Mouse (Mus musculus) embryo, embryonic 10.5 days (tissue): ENCODE data around the gene Rnaseh2c.
A peak's percentile ranks its signal among the peaks of the same experiment; 100 is the strongest.

Source experiments
- DNase-seq: peaks from one replicate; pipeline ENCODE4 v3.0.0-alpha.2; 2015; ENCODE audit warnings: low spot score

The Rnaseh2c gene

DNA sequence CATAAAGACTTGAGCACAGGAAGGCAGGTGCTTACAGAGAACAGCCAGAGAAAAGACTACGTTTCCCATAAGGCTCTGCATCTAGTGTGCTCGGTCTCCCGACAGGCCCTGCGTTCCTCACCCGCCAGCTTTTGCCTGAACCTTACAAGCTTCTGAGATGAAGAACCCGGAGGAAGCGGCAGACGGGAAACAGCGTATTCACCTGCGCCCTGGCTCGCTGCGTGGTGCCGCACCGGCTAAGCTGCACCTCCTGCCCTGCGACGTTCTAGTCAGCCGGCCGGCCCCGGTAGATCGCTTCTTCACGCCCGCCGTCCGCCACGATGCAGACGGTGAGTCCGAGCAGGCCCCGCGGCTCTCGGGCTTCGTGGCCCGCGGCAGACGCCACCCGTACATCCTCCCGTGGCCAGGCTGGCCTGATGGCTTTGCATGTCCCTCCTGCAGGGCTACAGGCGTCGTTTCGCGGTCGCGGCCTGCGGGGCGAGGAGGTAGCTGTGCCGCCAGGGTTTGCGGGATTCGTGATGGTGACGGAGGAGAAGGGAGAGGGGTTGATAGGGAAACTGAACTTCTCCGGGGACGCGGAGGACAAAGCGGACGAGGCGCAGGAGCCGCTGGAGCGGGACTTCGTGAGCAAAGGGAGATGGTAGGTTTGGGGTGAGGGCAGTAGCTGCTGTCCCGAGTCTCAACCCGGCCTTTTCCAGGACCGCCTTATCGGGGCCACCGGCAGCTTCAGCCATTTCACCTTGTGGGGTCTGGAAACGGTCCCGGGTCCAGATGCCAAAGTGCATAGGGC, at the start of gene Rnaseh2c:
Rnaseh2c (plus strand) TSS at position 122 of the 790 bp plus-strand sequence.
- peak; percentile 91 for DNase-seq

DNA sequence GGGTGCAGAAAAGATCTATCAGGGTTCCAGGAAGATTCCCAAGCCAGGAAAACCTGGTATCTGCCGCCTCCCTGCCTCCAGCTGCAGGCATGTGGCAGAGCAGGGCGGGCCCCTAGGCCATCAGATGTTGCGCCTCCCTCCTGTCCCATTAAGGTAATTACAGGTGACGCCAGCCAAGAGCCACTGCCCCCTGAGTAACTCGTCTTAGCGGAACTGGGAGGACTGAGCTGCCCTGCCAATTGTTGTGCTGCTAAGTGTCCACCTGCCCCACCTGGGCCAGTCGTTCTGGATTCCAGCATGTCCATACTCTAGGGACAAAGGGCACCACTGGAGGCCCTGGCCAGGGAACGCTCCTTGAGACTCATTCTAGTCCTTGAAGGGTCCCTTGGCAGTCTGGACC, 47.9 kb upstream of the Rnaseh2c start:
- no peak for DNase-seq

DNA sequence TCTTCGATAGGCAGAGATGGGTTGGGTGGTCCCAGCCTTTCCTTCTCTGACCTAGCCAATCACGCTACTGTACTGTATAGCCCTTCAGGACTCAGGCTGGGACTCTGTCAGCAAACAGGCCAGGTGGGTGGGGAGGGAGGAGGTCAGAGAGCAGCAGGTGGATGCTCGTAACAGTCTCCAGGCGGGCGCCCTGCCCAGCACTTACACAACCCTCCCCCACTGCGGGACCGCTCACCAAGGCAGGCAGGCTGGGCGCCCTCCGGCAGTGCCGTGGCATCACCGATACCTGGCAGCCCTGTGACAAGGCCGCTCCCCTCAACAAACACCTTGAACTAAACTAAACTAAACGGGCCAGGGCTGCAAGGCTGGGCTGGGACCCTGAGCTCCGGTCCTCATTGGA, 47.5 kb upstream of the Rnaseh2c start:
- no peak for DNase-seq

DNA sequence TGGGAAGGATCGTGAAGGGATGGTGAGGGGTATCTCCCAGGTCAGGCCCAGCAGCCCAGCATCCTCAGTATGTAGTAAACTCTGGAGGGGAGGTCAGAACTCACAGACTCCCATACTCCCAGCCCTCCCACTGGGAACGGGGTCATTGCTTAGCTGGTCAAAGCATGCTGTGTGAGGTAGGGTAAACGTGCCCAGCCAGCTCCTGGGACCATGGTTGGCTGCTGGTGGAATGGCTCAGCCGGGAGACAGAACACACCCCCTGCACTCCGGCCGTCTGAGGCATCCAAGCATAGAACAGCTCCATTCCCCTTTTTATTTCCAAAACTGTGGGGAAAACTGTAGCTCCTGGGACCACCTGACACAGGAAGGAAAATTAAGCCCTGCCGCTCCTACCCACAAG, 43.5 kb upstream of the Rnaseh2c start:
- no peak for DNase-seq

DNA sequence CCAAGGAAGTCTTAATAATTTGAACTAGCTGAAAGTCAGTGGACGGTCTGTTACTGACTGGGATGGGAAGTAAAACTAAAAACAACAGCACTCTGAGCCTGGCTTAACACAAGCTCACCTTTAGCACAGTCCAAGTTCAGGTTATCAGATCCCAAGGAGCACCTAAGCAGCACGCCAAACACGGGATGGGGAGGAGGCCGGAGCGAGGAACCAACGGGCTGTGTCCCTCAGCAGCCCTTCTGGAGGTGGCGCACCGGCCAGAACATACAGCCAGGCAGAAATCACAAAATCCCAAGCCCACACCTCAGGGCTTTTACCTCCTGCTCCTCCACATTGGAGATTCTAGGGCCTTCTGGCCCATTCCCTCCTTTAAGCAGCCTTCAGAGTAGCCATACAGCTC, 42.9 kb upstream of the Rnaseh2c start:
- no peak for DNase-seq

DNA sequence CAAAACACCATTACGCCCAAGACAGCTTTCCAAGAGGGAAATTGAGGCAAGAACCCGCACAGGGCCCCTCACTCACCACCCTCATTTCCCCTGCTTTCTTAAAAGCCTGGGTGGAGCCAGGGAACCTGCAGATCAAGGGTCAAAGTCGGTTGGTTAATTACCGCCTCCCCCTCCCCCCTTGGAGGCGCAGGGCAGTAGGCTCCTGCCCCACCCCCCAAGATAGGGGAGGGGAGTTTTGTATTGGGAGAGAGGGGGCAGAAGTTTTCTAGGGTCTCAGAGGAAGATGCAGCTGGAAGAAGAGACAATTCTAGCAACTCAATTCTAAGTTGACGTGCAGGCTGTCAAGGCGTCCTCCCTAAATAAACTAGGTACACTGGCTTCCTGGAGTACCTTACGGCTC, 42.4 kb upstream of the Rnaseh2c start:
- DNase-seq: no peak

DNA sequence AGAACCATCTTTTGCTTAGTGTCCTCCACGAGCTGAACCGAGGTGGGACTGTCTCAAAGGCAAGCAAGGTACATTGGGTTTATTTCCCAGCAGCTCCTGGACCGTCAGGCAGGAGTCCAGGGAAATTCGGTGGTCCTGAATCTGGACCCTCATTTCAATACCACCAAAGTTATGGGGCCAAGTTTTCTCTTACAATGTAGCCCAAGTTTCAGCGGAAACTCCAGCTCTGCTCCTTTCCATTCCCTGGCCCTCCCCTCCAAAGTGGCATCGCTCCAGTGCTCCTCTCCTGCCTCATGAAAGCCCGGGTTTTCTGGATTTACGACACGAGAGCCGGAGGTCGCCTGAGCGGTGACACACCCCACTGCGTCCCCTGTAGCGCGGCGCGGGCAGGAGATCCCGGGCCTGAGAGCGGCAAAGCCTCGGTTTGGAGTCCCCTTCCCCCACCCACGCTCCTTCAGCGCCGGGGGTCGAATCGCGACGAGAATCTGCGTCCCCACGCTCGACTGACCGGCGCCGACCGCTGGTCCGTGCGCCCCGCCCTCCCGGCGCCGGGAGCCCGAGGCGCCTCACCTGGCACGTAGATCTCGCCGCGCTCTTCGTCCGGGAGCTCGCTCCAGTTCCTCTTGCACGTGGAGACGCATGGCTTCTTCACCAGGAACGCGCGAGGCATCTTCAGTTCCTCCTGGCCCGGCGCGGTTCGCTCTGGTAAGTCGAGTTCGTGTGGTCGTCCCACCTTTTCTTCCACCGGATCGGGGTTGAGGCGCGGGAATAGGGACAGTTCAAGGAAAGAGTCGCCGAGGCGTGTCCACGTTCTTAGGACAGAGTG, 41.8 kb upstream of the Rnaseh2c start:
- DNase-seq: peak; percentile 36

DNA sequence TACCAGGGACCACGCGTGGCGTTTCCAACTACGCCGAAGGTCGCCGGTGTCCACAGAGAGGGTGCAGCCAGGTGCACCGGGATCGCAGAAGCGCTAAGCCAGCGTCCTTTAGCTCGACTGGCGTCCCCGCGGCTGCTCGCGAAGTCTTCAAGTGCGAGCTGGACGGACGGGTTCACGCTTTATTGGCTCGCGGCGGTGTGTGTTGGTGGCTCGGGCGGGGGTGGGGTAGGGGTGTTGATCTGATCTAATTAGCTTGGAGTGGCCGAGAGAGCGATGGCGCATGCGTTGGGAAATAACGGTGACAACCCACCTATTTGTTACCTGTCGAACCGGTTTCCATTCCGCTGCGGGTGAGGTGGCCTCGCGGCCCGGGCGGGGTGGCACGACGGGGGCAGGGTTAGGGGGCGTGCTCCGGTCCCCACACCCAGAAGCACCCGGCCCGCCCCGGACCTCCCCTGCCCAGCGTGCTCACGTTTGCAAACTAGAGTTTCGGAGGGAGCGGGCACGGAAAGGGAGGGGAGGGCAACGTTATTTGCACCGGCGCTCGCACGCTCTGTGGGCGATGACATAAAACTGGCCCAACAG, 41.1 kb upstream of the Rnaseh2c start, which contains the start of gene Ovol1:
Ovol1 (minus strand) TSS at position 190 of the 585 bp plus-strand sequence.
- DNase-seq: no peak

DNA sequence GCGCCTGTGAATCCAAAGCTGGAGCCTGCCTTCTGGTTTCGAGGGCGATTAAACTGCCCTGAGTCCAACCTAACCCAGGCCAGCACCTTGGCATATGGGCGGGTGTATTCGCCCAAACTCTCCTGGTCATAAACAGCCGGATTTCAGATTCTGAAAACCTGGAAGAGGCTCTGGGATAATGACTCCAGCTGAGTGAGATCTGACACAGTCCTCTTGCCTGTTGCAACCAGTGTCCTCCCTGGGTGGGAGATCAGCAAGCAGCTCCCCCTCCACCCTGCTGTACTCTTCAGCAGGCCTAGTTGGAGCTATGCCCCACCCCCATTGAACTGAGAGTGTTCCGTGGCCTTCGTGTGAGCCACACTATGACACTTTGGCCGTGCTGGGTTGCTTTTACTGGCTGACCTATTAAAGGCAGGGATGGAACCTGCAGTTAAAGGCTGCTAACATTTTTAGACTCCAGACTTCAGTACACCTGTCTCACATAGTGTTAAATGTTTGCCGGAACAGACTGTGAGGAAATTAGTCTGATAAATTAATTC, 40.4 kb upstream of the Rnaseh2c start:
- DNase-seq: peak; percentile 9

DNA sequence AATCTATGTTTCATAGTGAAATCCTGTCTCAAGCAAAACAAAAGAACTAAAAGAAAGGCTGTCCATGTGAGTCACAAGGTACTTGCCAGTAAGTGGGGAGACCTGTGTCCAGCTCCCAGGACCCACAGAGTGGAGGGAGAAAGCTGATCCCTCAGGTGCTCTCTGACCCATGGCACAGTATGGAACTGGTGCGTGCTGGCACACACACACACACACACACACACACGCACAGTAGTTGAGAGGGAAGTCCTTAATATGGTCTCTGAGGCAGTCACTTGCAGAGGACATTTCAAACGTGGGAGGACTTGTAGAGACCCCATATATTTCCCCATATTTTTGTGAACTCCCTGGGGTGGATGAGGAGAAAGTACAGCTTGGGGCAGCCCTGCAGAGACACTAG, 39.8 kb upstream of the Rnaseh2c start:
- DNase-seq: peak; percentile 5

DNA sequence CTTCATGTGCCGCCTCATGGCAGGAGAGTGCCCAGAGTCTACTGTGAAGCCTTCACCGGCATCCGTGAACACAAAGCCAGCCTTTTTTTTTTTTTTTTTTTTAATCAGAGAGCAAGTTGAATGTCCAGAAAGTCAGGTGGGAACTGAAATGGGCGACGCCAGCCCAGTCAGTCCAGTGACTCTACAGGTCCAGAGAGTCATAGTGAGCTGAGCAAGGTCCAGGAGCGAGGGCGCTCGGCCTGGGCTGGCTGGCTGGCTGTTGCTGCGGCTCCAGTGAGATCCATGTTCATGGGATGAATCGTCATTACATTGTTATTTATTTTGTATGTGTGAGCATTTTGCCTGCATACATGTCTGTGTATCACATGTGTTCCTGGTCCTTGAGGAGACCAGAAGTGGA, 38.9 kb upstream of the Rnaseh2c start:
- no peak for DNase-seq

DNA sequence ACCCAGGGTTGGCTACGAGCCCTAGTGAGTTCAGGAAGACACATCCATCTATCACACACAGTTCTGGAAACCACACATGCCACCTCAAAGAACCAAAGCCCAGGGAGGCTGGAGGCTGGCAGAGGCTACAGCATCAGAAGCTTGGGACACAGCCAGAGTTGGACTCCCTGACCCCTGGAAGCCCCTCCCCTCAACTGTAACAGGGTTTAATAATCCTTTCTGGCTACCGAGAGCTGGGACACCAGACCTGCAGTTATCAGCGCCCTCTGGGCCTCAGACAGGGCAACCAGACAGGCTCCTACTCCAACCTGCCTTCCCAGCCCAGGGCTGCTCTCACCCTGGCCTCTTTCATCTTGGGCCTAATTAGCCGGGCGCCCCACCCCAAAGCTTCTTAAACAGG, 35.4 kb upstream of the Rnaseh2c start:
- no peak for DNase-seq

DNA sequence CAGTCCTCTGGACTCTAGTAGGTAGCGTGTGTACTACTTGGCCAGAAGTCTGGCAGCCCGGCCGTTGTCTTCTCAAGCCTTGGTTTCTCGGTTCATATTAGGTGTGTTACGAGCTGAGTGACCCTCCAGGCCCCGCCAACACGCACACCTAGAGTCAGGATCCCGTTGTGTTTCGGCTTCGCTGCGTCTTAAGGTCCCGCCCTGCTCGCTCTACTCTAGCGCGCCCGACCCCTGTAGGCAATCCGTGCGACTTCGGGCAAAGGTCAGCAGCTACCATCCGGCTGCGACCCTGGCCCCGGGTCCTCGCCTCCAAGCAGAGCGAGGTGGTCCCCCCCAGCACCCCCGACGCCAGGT, 34.5 kb upstream of the Rnaseh2c start:
- no peak for DNase-seq

DNA sequence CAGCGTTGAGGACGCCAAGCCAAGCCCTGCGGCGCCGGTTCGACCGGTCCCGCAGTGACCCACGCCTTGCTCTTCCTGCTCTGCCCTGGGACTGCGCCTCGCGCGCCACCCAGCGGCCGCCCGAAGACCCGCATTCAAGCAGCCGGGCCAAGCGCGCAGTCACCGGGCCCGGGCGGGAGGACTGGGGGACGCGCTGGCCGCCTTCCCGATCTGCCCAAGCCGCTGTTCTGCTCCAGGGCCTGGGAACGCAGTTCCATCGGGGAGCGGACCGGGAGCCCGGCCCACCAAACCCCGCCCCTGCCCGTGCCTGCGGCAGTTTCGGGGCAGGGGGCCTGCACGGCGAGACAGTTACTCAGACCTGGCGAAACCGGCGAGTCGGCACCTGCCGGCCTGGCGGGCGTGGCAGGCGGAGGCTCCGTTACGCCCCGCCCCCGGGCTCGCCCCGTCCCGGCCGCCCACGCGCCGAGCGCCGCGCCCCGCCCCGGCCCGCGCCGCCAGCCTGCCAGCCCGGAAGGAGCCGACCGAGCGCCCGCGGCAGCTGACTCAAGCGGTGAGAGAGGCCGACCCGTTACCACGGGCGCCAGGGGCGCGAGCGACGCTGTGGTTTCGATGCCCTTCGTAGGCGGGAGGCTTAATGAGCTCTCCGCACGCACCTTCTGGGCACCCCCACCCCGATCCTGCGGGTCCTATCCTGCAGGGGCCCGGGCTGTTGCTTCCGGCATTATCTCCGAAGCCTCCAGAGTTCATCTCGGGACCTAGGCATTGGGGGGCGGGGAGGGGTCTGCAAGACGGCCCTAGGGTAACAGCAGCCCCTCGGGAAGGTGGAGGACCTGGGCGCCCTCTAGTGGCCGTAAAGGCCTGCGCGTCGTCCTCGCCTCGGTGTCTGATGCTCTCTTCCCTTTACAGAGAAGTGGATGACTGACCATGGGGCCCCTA, 33.9 kb upstream of the Rnaseh2c start, which contains the start of gene Ap5b1:
Ap5b1 (plus strand) TSS at position 492 of the 936 bp plus-strand sequence.
- peak; percentile 94 for DNase-seq

DNA sequence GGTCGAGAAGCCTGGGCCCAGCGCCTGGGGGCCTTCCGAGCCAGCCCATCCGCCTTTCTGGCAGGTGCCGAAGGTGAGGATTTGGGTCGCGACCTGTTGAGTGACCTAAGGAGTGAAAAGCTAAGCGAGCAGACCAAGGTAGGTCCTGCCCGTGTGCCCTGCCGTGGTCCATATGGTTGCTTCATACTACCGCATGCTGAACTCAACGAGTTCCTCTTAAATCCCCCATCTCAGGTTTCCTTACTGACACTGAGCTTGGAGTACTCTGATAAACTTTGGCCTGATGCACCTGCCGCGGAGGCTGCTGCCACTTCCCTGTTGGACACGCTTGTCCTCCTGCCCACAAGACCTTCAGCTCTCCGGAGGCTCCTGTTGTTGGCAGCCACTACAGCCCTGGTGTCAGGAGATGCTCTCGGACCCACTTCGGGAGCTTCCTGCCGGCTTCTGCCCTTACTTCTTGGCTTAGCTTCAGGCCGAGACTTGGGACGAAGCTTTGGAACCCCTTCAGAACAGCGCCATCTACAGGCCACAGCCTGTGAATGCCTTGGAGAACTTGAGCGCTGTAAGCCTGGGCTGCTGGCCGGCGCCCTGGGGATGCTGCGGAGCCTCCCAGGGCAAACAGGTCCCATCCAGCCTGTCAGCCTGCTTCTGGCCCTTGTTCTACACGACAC, 33.1 kb upstream of the Rnaseh2c start:
- DNase-seq: peak; percentile 96

DNA sequence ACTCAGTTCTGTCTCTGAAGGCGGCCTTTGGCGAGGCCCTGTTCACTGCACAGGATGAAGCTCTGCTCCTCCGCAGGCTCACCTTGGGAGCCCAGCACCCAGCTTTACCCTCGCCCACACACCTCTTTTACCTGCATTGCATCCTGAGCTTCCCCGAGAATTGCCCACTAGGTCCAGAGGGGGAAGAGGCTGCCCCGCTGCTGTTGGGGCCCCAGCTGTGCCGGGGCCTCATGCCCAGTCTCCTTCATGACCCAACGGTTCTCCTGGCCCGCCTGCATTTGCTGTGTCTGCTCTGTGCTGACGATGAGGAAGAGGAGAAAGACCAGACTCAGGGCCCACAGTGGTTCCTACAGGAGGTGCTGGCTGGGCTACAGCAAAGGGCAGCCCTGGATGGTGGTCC, 32.2 kb upstream of the Rnaseh2c start:
- no peak for DNase-seq

DNA sequence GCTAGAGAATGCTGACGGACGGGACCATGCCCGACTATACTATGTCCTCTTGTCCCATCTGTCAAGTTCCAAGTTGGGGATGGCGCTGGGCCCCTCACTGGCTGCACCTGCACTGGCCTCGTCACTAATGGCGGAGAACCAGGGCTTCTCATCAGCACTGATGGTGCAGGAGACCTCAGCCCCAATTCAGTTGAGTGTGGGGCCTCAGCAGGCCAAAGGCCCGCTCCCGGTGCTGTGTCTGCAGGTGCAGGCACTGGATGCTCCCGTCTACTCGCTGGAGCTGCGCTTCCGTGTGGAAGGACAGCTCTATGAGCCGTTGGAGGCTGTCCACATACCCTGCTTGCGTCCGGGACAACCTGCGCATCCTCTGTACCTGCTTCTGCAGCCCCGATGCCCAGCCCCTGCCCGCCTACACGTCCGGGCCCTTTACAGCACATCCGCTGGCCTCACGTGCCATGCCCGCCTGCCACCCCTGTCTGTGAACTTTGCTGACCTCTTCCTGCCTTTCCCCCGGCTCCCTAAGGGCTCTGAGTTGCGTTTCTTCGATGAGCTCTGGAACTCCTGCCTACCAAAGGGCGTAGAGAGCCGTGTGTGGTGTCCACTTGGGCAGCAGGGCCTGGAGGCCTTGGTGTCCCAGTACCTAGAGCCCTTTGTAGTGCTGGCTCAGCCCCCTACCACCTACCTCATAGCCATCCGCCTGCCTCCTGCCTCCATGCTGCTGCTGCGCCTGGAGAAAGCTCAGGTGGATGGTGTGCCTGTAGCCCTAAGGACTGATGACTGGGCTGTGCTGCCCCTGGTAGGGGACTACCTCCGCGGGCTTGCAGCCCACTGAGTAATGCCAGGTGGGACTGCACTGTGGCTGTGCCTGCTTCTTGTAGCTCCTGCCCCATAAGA, 31.1 kb upstream of the Rnaseh2c start:
- DNase-seq: no peak

DNA sequence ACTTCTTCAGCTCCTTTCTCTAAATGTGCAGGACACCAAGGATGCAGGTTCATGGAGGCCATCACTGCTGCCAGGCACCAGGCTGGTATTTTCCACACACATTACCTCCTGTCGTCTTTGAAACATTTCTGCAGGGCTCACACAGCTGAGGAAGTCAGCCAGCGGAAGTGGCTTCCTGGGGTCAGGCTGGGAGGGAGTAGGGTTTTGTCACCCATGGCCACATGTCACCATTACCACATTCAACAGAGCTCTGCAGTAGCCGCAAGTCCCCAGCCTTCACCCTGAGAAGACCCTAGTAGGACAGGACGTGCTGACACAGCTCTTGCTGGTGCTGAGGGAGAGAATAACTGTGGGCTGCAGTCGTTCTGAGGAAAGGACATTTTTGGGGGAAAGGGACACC, 29.8 kb upstream of the Rnaseh2c start:
- no peak for DNase-seq

DNA sequence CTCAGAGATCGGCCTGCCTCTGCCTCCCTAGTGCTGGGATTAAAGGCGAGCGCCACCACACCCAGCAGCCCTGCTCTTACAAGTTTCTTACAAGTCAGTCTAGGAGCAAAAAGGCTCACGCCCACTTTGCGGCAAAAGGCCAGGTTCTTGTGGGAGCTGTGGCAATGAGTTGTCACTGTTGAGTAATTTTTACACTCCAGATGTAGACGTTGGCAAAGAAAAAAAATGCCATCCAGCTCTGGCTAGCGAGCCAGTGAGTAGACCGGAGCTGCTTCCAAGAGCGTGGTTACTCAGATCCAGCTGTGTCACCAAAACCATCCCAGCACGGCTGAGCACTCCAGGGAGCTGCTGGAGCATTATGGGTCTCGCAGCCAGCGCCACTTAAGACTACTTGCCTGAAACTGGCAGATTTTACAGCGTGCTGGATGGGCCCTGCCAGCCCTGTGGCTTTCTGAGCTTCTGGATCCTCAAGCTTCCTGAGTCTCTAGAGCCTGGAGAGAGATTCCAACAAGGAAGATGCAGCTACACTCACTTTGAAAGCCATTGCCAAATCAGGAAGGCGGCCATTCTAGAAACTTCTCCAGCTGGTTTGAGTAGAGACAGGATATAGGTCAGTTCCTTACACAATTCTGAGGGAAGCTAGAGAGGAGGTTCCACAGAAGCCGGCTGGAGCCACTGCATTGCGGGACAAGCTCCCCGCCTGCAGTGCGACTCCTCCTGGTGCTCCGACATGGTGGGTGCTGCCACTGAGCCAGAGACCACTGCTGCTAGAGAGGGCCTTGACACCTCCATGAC, 29.1 kb upstream of the Rnaseh2c start:
- DNase-seq: no peak
